Mouse (Mus musculus): ENCODE measurements around the gene Dennd5b. TPM values are rescaled to one million over a fixed set of nuclear protein-coding genes. Genes with fewer than 3 reads are reported as not detected.
"Not testable (repeated sequence)": the region's sequence is repeated elsewhere in the genome, so short reads cannot be mapped to it uniquely, and the experiment has no call there.

Gene Dennd5b
- polyA plus RNA-seq, 1 experiment from 2014 or later, result 14.3 TPM

- H3K4me3 ChIP-seq, result no peak overlapping the region
- H3K27me3 ChIP-seq, result no peaks in the 10 kb centered on the region
- peaks cover 6% of the 10 kb centered on the region; the same call in 1 of the 2 replicates for H3K4me1 ChIP-seq (replicated peaks)
- WGBS, result 20% methylated on average over 4 of the region's 4 CpGs
- H3K9ac ChIP-seq, result no peak overlapping the region
- no peak overlapping the region for H3K27ac ChIP-seq (replicated peaks)
- no peak for ATAC-seq (ENCODE audit: low read depth)
- H3K36me3 ChIP-seq, result peaks cover 36% of the 10 kb centered on the region
- no peak overlapping the region for H3K4me2 ChIP-seq
- H3K9me3 ChIP-seq, result no peaks in the 10 kb centered on the region
These were observed 108.9 kb downstream of the Dennd5b start for GRCm38 (mm10) chr6:148992373-148993116.

DNA sequence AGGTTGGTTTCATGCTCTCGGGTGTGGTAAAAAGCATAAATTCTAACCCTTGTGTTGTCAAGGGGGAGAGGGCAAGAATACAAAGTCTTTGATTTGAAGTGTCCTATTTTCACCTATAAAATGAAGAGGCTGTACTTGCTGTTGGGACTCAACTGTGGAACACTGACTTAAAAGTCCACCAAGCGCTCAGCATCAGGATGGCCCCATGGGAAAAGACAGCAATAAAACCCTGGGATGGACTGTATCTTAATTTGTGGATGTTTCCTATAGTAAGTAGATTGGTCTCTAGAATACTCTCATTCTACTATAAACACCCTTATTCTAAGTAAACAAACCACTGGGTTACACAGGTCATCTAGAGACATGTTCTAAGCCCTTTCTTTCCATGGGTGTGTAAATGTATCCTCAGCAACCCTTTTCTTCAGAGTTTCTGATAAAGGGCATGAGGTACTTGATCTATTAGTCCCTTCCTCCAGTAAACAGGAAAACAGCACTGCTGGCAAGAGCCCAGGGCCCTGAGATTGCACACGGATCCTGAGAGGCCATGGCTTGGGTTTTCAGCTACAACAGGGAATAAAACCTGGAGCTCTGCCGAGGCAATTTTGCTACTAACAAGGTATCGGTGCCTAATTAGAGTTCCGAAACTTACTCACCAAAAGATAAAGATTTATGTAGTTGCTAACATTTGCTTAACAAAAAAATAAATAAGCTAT, 109.7 kb downstream of the Dennd5b start:
- H3K27ac ChIP-seq (replicated peaks), result no peak overlapping the region
- 22% methylated on average over 6 of the region's 6 CpGs for WGBS

DNA sequence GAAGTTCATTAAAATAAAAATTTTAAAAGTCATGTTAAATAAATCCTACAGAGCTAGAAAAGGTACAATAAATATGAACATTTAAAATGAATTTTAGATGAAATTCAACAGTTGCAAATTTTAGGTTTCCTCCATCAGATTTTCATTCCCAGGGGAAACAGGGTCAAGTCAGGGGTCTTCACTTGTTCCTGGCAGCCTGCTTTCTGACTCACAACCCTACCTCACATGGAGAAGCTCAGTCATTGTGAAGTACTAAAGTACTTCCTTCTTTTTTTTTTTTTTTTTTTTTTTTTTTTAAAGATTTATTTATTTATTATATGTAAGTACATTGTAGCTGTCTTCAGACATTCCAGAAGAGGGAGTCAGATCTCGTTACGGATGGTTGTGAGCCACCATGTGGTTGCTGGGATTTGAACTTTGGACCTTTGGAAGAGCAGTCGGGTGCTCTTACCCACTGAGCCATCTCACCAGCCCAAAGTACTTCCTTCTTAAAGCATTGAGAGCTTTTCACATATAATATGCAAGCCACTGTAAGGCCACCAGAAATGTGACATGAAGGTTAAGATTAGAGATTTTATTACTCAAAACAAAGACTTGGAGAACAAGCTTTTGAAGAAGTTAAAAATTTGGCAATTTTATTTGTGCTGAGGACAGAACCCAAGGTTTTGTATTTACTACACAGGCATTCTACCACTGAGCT, 111.5 kb downstream of the Dennd5b start:
- not testable (repeated sequence) for H3K9ac ChIP-seq; H3K27ac ChIP-seq (replicated peaks); H3K4me3 ChIP-seq; H3K9me3 ChIP-seq; H3K4me1 ChIP-seq (replicated peaks); ATAC-seq (ENCODE audit: low read depth); H3K4me2 ChIP-seq; H3K27me3 ChIP-seq
- peaks cover 19% of the 10 kb centered on the region for H3K36me3 ChIP-seq
- 87% methylated on average over 3 of the region's 3 CpGs for WGBS

More for the DNA sequence above, 109.7 kb downstream of the Dennd5b start:
- Histone ChIP-seq H3K9ac (no peak overlapping the region), H3K4me3 (no peak overlapping the region), H3K9me3 (no peaks in the 10 kb centered on the region), H3K4me2 (no peak overlapping the region), H3K27me3 (no peaks in the 10 kb centered on the region), H3K4me1 (replicated peaks) (peaks cover 6% of the 10 kb centered on the region; the same call in 1 of the 2 replicates), H3K36me3 (peaks cover 29% of the 10 kb centered on the region)
- no peak for ATAC-seq (ENCODE audit: low read depth)

DNA sequence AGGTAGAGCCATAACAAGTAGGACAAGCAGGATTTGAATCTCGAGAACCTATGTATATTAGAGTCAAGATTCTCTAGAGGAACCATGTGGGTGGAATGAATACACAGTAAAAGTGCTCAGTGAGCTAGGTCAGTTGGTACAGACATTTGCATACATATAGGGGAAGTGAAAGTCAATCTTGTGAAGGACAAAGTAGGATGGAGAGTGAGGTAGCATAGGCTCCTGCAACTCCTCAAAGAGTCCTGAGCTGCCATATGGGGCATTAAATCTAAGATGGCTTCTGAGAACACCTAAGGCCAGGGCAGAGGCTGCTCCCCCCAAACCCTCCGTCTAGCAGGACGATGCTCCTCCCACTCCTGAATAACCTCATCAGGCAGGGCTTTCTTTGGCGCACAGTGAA, 115.5 kb downstream of the Dennd5b start:
- no peaks in the 10 kb centered on the region for H3K4me1 ChIP-seq (replicated peaks)
- H3K27me3 ChIP-seq, result no peaks in the 10 kb centered on the region
- ATAC-seq (ENCODE audit: low read depth), result no peak
- peaks cover 8% of the 10 kb centered on the region; the same call in 1 of the 2 replicates for H3K36me3 ChIP-seq
- no peak overlapping the region for H3K4me3 ChIP-seq
- no peak overlapping the region for H3K4me2 ChIP-seq
- WGBS, result 85% methylated on average over 4 of the region's 4 CpGs
- H3K9ac ChIP-seq, result no peak overlapping the region
- H3K9me3 ChIP-seq, result no peaks in the 10 kb centered on the region
- no peak overlapping the region for H3K27ac ChIP-seq (replicated peaks)

GRCm38 (mm10) chr6:148980495-148980894, 121.0 kb downstream of the Dennd5b start:
- Histone ChIP-seq H3K36me3 (no peaks in the 10 kb centered on the region), H3K4me2 (no peak overlapping the region), H3K4me1 (replicated peaks) (no peaks in the 10 kb centered on the region), H3K27me3 (no peaks in the 10 kb centered on the region), H3K9me3 (no peaks in the 10 kb centered on the region), H3K27ac (replicated peaks) (no peak overlapping the region), H3K9ac (no peak overlapping the region), H3K4me3 (no peak overlapping the region)
- 76% methylated on average over 3 of the region's 3 CpGs for WGBS
- ATAC-seq (ENCODE audit: low read depth), result no peak

DNA sequence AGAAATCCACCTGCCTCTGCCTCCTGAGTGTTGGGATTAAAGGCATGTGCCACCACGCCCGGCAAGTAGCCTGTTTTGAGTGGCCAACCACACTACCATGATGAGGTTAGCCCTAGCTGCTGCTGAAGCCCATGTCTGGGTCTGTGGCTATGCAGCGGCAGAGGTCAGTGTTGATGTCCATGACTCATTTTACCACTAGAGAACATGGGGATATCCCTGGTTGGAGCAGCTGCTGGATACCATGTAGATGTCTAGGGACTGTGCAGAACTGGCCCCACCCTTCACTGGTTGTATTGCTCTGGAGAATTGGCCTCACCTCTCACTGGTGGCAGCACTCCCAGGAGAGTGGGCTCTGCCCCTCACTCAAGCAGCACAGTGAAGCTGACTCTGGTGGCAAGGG, 126.4 kb downstream of the Dennd5b start:
- Histone ChIP-seq H3K27me3 (no peaks in the 10 kb centered on the region), H3K9ac (no peak overlapping the region), H3K4me3 (no peak overlapping the region), H3K4me1 (replicated peaks) (no peaks in the 10 kb centered on the region; the same call in 1 of the 2 replicates), H3K4me2 (no peak overlapping the region), H3K9me3 (no peaks in the 10 kb centered on the region), H3K36me3 (no peaks in the 10 kb centered on the region), H3K27ac (replicated peaks) (no peak overlapping the region)
- ATAC-seq (ENCODE audit: low read depth), result no peak
- WGBS, result 92% methylated on average over 3 of the region's 3 CpGs

DNA sequence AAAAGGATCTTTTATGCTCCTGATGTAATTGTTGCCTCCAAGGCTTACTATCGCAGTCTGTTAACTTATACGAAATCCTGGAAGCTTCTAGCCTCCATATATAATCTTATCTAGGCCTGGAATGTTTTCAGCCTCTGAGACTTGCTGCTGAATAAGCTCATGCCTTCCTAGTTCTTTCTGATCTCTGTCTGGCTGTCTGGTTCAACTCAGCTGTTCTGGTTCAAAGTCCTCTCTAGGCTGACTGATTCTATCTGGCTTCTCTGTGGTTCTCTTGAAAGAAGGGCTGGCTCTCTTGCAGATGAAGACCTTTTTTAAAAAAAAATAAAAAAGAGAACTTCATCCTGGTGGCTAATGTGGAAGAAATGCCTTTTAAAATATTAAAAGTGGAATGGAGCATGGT, 128.6 kb downstream of the Dennd5b start:
- Histone ChIP-seq H3K36me3 (no peaks in the 10 kb centered on the region), H3K4me3 (no peak overlapping the region), H3K27me3 (no peaks in the 10 kb centered on the region), H3K9ac (no peak overlapping the region), H3K27ac (replicated peaks) (no peak overlapping the region), H3K9me3 (no peaks in the 10 kb centered on the region), H3K4me1 (replicated peaks) (no peaks in the 10 kb centered on the region; the same call in 1 of the 2 replicates), H3K4me2 (no peak overlapping the region)
- 81% methylated on average over 2 of the region's 2 CpGs for WGBS
- no peak for ATAC-seq (ENCODE audit: low read depth)

DNA sequence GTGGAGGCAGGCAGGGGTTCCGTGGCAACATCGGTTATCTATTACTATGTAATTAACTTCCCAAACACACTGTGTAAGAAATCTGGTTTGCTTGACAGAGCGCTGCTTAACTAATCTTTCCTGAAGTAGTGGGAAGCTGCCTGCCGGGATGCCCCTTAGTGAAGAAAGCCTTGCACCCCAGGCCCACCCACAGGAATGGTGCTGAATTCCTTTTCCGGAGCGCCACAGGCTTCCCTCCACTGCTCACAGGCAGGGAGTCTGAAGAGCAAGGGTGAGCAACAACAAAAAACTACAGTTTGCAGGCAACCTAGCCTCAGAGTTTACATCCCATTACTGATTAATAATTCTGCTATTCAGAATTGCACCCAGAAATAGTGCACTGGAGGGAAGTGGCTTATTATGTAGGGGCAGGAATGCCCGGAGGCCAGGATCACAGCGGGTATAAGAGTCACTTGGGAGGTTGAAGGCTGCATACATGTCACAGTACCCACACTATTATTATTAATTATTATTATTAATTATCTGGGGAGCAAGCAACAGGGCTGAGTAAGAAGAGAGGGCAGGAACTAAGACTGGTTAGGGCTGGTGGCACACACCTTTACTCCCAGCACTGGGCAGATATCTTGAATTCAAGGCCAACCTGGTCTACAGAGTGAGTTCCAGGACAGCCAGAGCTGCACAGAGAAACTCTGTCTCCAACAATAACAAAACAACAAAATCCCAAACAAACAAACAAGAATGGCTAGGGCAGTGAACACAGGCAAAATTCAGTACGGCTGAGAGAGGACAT, 129.2 kb downstream of the Dennd5b start:
- Histone ChIP-seq H3K36me3 (no peaks in the 10 kb centered on the region), H3K27ac (replicated peaks) (no peak overlapping the region), H3K9me3 (no peaks in the 10 kb centered on the region), H3K4me3 (no peak overlapping the region), H3K4me1 (replicated peaks) (no peaks in the 10 kb centered on the region; the same call in 1 of the 2 replicates), H3K9ac (no peak overlapping the region), H3K27me3 (no peaks in the 10 kb centered on the region), H3K4me2 (no peak overlapping the region)
- ATAC-seq (ENCODE audit: low read depth), result no peak
- 32% methylated on average over 9 of the region's 9 CpGs for WGBS

- H3K27ac ChIP-seq (replicated peaks), result no peak overlapping the region
- 42% methylated on average over 9 of the region's 9 CpGs for WGBS
- no peaks in the 10 kb centered on the region for H3K9me3 ChIP-seq
- no peak for ATAC-seq (ENCODE audit: low read depth)
- H3K36me3 ChIP-seq, result no peaks in the 10 kb centered on the region
- H3K4me2 ChIP-seq, result no peak overlapping the region
- H3K9ac ChIP-seq, result no peak overlapping the region
- no peak overlapping the region for H3K4me3 ChIP-seq
- no peaks in the 10 kb centered on the region for H3K27me3 ChIP-seq
- H3K4me1 ChIP-seq (replicated peaks), result no peaks in the 10 kb centered on the region; the same call in 1 of the 2 replicates
These were observed 130.0 kb downstream of the Dennd5b start for GRCm38 (mm10) chr6:148971385-148971940.

GRCm38 (mm10) chr6:148961285-148961684, 140.2 kb downstream of the Dennd5b start:
- no peaks in the 10 kb centered on the region for H3K27me3 ChIP-seq
- WGBS, result 44% methylated on average over 1 of the region's 1 CpGs
- H3K4me3 ChIP-seq, result no peak overlapping the region
- no peaks in the 10 kb centered on the region for H3K9me3 ChIP-seq
- H3K27ac ChIP-seq (replicated peaks), result no peak overlapping the region
- H3K4me1 ChIP-seq (replicated peaks), result no peaks in the 10 kb centered on the region
- ATAC-seq (ENCODE audit: low read depth), result no peak
- H3K4me2 ChIP-seq, result no peak overlapping the region
- no peak overlapping the region for H3K9ac ChIP-seq
- H3K36me3 ChIP-seq, result no peaks in the 10 kb centered on the region

DNA sequence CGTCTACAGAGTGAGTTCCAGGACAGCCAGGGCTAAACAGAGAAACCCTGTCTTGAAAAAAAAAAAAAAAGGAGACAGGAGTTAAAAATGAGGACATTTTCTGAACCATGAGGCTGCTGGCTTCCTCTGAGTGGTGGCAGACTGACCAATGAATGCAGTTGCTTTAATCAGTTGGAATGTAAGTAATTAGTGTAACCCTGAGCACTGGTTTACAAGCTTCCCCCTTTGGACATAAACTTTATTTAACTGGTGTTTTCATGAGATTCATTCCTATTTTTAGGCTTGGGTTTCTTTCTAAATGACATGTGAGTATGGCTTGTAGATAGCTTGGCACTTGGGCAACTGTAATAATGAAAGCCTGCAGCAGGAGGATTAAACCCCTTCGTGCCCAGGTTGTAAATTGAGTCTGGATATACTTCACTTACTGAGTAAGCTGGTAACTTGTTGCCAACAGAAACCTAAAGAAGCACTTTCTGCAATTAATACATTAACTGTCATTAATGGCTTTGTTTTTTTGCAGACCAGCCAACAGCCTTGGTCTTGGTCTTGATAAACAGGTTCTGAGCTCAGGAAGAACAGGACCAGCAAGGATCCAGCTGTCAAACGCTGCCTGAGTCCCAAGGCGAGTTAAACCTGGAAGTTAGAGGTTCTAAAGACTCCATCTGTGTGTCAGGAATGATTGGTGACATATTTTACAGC, 141.8 kb downstream of the Dennd5b start:
- Histone ChIP-seq H3K27me3 (no peaks in the 10 kb centered on the region), H3K27ac (replicated peaks) (no peak overlapping the region), H3K4me1 (replicated peaks) (no peaks in the 10 kb centered on the region), H3K9ac (no peak overlapping the region), H3K4me2 (no peak overlapping the region), H3K36me3 (no peaks in the 10 kb centered on the region), H3K4me3 (no peak overlapping the region), H3K9me3 (no peaks in the 10 kb centered on the region)
- ATAC-seq (ENCODE audit: low read depth), result no peak
- 68% methylated on average over 4 of the region's 4 CpGs for WGBS
